Comparison of ENCODE assay signal across 18 mouse cellular contexts in the genomic region with DNA sequence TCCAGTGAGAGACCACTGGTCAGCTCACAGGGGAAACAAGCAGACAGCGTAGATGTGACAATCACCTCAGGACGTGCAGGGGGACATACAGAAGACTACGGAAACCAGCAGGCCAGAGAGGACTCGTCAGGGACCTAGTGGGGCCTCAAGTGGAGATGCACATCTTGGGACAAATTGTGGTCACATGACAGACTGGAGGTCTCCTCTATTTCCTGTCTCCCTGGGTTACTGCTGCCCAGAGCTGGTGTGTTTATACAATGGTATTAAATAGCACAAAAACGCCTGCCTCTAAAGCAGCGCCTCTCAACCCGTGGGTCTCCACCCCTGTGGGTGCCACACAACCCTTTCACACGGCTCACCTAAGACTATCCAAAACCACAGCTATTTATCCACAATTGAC. TPM values are rescaled to one million over a fixed set of nuclear protein-coding genes. Genes with fewer than 3 reads are reported as not detected.
DNase-seq lines count a peak whose midpoint lies in the region; ATAC-seq and TF ChIP-seq lines count a peak whose summit lies in the region.
"Had no signal": no experiment of that assay in that cellular context is flagged by ENCODE, and none has a peak within 500 bp of the region (broad histone marks: within the 10 kb centered on the region; RNA-seq: fewer than 3 reads in every experiment).

No protein-coding gene starts in this region.

- TF ChIP-seq EP300 in lung, postnatal 0 days (IDR thresholded peaks at IDR 0.05) = no peak

- 74% methylated on average over 8 of the region's 8 CpGs for WGBS in hindbrain, embryonic 10.5 days
- 78% methylated on average over 8 of the region's 8 CpGs for WGBS in hindbrain, embryonic 11.5 days
- 39% methylated on average over 8 of the region's 8 CpGs for WGBS in kidney, embryonic 16.5 days
- WGBS in lung, postnatal 0 days = 32% methylated on average over 8 of the region's 8 CpGs
- 41% methylated on average over 8 of the region's 8 CpGs for WGBS in lung, adult 2 months

- peaks cover 18% of the 10 kb centered on the region for H3K4me1 ChIP-seq in hindbrain, embryonic 10.5 days (replicated peaks)
- H3K4me1 ChIP-seq in hindbrain, embryonic 11.5 days (replicated peaks; ENCODE audit: control insufficient read depth, insufficient read depth, low read length) = no peaks in the 10 kb centered on the region
- peaks cover 37% of the 10 kb centered on the region for H3K4me1 ChIP-seq in kidney, embryonic 16.5 days (ENCODE audit: insufficient read depth, low read length)
- 0 out of 2 replicates have a peak, but pooled peaks cover 8% of the 10 kb centered on the region for H3K4me1 ChIP-seq in lung, postnatal 0 days (ENCODE audit: insufficient read depth, low read depth, low read length)
- peaks cover 22% of the 10 kb centered on the region for H3K4me1 ChIP-seq in lung, adult 2 months (ENCODE audit: control insufficient read depth, insufficient read depth, low read length)

- no peak for TF ChIP-seq CTCF in lung, postnatal 0 days (IDR thresholded peaks at IDR 0.05)
- TF ChIP-seq CTCF in lung, adult 2 months (IDR thresholded peaks at IDR 0.05; ENCODE audit: insufficient read depth, low read length) = no peak

- no peak for DNase-seq in hindbrain, embryonic 10.5 days (ENCODE audit: low spot score)
- DNase-seq in hindbrain, embryonic 11.5 days (ENCODE audit: low spot score) = no peak
- no peak for DNase-seq in kidney, adult 9 months
- peak; percentile 39 for DNase-seq in lung, postnatal 0 days (ENCODE audit: low spot score)
- no peak for DNase-seq in lung, adult 2 months
- DNase-seq in urinary bladder, postnatal 25 days (ENCODE audit: low spot score) = no peak
- DNase-seq: adrenal gland, postnatal 10 days; cerebellum, adult 11 months; cerebellum, adult 8-10 months; cerebellum, postnatal 14 days; embryo, embryonic 11 days; gastrocnemius, postnatal 36 days; heart, adult 11 months; heart, postnatal 4 days had no signal

- no peak overlapping the region for H3K4me2 ChIP-seq in hindbrain, embryonic 11.5 days (replicated peaks; ENCODE audit: low read depth, low read length)
- H3K4me2 ChIP-seq in kidney, embryonic 16.5 days (replicated peaks; ENCODE audit: low read depth, low read length) = no peak overlapping the region
- no peak overlapping the region for H3K4me2 ChIP-seq in lung, postnatal 0 days (replicated peaks; ENCODE audit: low read depth, low read length)
- H3K4me2 ChIP-seq: embryonic facial prominence, embryonic 12.5 days; forebrain, embryonic 15.5 days; heart, embryonic 13.5 days had no signal

- peaks cover 17% of the 10 kb centered on the region; the same call in 1 of the 2 replicates for H3K27me3 ChIP-seq in hindbrain, embryonic 10.5 days (ENCODE audit: insufficient read depth, poor library complexity, severe bottlenecking)
- no peaks in the 10 kb centered on the region for H3K27me3 ChIP-seq in hindbrain, embryonic 11.5 days (ENCODE audit: control insufficient read depth, insufficient read depth, low read length)
- no peaks in the 10 kb centered on the region for H3K27me3 ChIP-seq in kidney, embryonic 16.5 days (ENCODE audit: insufficient read depth, low read length)
- H3K27me3 ChIP-seq in lung, postnatal 0 days (replicated peaks; ENCODE audit: insufficient read depth, low read length) = no peaks in the 10 kb centered on the region
- H3K27me3 ChIP-seq: embryonic facial prominence, embryonic 12.5 days; forebrain, embryonic 15.5 days; heart, embryonic 13.5 days had no signal

- no peak overlapping the region for H3K4me3 ChIP-seq in hindbrain, embryonic 10.5 days
- no peak overlapping the region for H3K4me3 ChIP-seq in hindbrain, embryonic 11.5 days (ENCODE audit: low read depth, low read length)
- H3K4me3 ChIP-seq in kidney, embryonic 16.5 days (ENCODE audit: low read length) = no peak overlapping the region
- H3K4me3 ChIP-seq in lung, postnatal 0 days (ENCODE audit: low read depth, low read length) = no peak overlapping the region
- no peak overlapping the region for H3K4me3 ChIP-seq in lung, adult 2 months (replicated peaks; ENCODE audit: extremely low read depth, low read depth, low read length)
- H3K4me3 ChIP-seq: embryonic facial prominence, embryonic 12.5 days; forebrain, embryonic 15.5 days; heart, embryonic 13.5 days had no signal

- ATAC-seq in hindbrain, embryonic 11.5 days (ENCODE audit: low FRiP score) = no peak
- ATAC-seq in kidney, embryonic 16.5 days (ENCODE audit: low FRiP score, low TSS enrichment) = peak; percentile 25; the same call in 1 of the 2 replicates
- ATAC-seq in lung, postnatal 0 days = peak; percentile 57
- ATAC-seq: forebrain, embryonic 15.5 days had no signal

- TF ChIP-seq POLR2A in lung, adult 2 months (IDR thresholded peaks at IDR 0.05; ENCODE audit: borderline replicate concordance, extremely low read depth, low read depth, low read length) = no peak

- H3K9ac ChIP-seq in hindbrain, embryonic 11.5 days (ENCODE audit: low read depth, low read length) = no peak overlapping the region
- no peak overlapping the region for H3K9ac ChIP-seq in kidney, embryonic 16.5 days (replicated peaks; ENCODE audit: low read length)
- no peak overlapping the region for H3K9ac ChIP-seq in lung, postnatal 0 days (replicated peaks; ENCODE audit: low read depth)
- H3K9ac ChIP-seq: embryonic facial prominence, embryonic 12.5 days; forebrain, embryonic 15.5 days; heart, embryonic 13.5 days had no signal

- peaks cover 15% of the 10 kb centered on the region for H3K36me3 ChIP-seq in hindbrain, embryonic 10.5 days
- no peaks in the 10 kb centered on the region for H3K36me3 ChIP-seq in hindbrain, embryonic 11.5 days (ENCODE audit: control insufficient read depth, insufficient read depth, low read length)
- no peaks in the 10 kb centered on the region for H3K36me3 ChIP-seq in kidney, embryonic 16.5 days (ENCODE audit: insufficient read depth, low read length)
- H3K36me3 ChIP-seq in lung, postnatal 0 days (ENCODE audit: insufficient read depth, low read length) = no peaks in the 10 kb centered on the region
- H3K36me3 ChIP-seq: embryonic facial prominence, embryonic 12.5 days; forebrain, embryonic 15.5 days had no signal

- H3K27ac ChIP-seq in hindbrain, embryonic 10.5 days = 0 out of 2 replicates have a peak overlapping the region, but pooled peaks have one; percentile 41
- no peak overlapping the region for H3K27ac ChIP-seq in hindbrain, embryonic 11.5 days (ENCODE audit: low read depth, low read length)
- no peak overlapping the region for H3K27ac ChIP-seq in kidney, embryonic 16.5 days (ENCODE audit: low read length)
- H3K27ac ChIP-seq in lung, postnatal 0 days (ENCODE audit: low read length) = no peak overlapping the region
- H3K27ac ChIP-seq: embryonic facial prominence, embryonic 12.5 days; forebrain, embryonic 15.5 days; heart, embryonic 13.5 days had no signal

- no peaks in the 10 kb centered on the region for H3K9me3 ChIP-seq in hindbrain, embryonic 10.5 days
- H3K9me3 ChIP-seq in hindbrain, embryonic 11.5 days (ENCODE audit: control insufficient read depth, low read length) = no peaks in the 10 kb centered on the region
- no peaks in the 10 kb centered on the region for H3K9me3 ChIP-seq in kidney, embryonic 16.5 days (ENCODE audit: low read length)
- H3K9me3 ChIP-seq in lung, postnatal 0 days (ENCODE audit: low read length) = no peaks in the 10 kb centered on the region
- H3K9me3 ChIP-seq: embryonic facial prominence, embryonic 12.5 days; forebrain, embryonic 15.5 days; heart, embryonic 13.5 days had no signal

RNA-seq across cellular contexts. Expression of a gene that starts 5.4 kb away (rescaled TPM):
- polyA plus RNA-seq in hindbrain, embryonic 10.5 days (2016; fragmentation: Nextera tagmentation; extraction: Ambion mirVana) = 37.6 and 45.9 TPM in 2 replicates
- 54.7 and 55.9 TPM in 2 replicates for polyA plus RNA-seq in hindbrain, embryonic 11.5 days (2014; fragmentation: Nextera tagmentation; extraction: Ambion mirVana)
- 42.1 and 47.7 TPM in 2 replicates for polyA plus RNA-seq in kidney, embryonic 16.5 days (2015; fragmentation: Nextera tagmentation; extraction: Ambion mirVana)
- 160 and 169 TPM in 2 replicates for polyA plus RNA-seq in lung, postnatal 0 days (2015; fragmentation: Nextera tagmentation; extraction: Ambion mirVana)
- polyA plus RNA-seq in lung, adult 2 months (2012; rRNA removed) = 87.2 and 111 TPM in 2 replicates

RNA-seq across cellular contexts. Expression of a gene that starts 26.7 kb away (rescaled TPM):
- polyA plus RNA-seq in hindbrain, embryonic 10.5 days (2016; fragmentation: Nextera tagmentation; extraction: Ambion mirVana) = 3.2 and 4.5 TPM in 2 replicates
- polyA plus RNA-seq in hindbrain, embryonic 11.5 days (2014; fragmentation: Nextera tagmentation; extraction: Ambion mirVana) = 5.6 and 6.1 TPM in 2 replicates
- polyA plus RNA-seq in kidney, embryonic 16.5 days (2015; fragmentation: Nextera tagmentation; extraction: Ambion mirVana) = 3.8 and 4.9 TPM in 2 replicates
- 6.1 and 6.2 TPM in 2 replicates for polyA plus RNA-seq in lung, postnatal 0 days (2015; fragmentation: Nextera tagmentation; extraction: Ambion mirVana)
- polyA plus RNA-seq in lung, adult 2 months (2012; rRNA removed) = 1.3 and 1.7 TPM in 2 replicates

RNA-seq across cellular contexts. Expression of a gene that starts 45.3 kb away (rescaled TPM):
- polyA plus RNA-seq in hindbrain, embryonic 10.5 days (2016; fragmentation: Nextera tagmentation; extraction: Ambion mirVana) = 25.1 and 36.7 TPM in 2 replicates
- polyA plus RNA-seq in hindbrain, embryonic 11.5 days (2014; fragmentation: Nextera tagmentation; extraction: Ambion mirVana) = 35.1 and 36.8 TPM in 2 replicates
- polyA plus RNA-seq in kidney, embryonic 16.5 days (2015; fragmentation: Nextera tagmentation; extraction: Ambion mirVana) = 52.1 and 52.7 TPM in 2 replicates
- 64.4 and 78.1 TPM in 2 replicates for polyA plus RNA-seq in lung, postnatal 0 days (2015; fragmentation: Nextera tagmentation; extraction: Ambion mirVana)
- 32.4 and 37.9 TPM in 2 replicates for polyA plus RNA-seq in lung, adult 2 months (2012; rRNA removed)

RNA-seq across cellular contexts. Expression of a gene that starts 54.6 kb away (rescaled TPM):
- polyA plus RNA-seq in hindbrain, embryonic 10.5 days (2016; fragmentation: Nextera tagmentation; extraction: Ambion mirVana) = 112 and 158 TPM in 2 replicates
- 82.5 and 94.2 TPM in 2 replicates for polyA plus RNA-seq in hindbrain, embryonic 11.5 days (2014; fragmentation: Nextera tagmentation; extraction: Ambion mirVana)
- polyA plus RNA-seq in kidney, embryonic 16.5 days (2015; fragmentation: Nextera tagmentation; extraction: Ambion mirVana) = 120 and 129 TPM in 2 replicates
- polyA plus RNA-seq in lung, postnatal 0 days (2015; fragmentation: Nextera tagmentation; extraction: Ambion mirVana) = 27.3 and 30.9 TPM in 2 replicates
- polyA plus RNA-seq in lung, adult 2 months (2012; rRNA removed) = 19.1 and 29.5 TPM in 2 replicates

RNA-seq across cellular contexts. Expression of a gene that starts 55.1 kb away (rescaled TPM):
- 102 and 114 TPM in 2 replicates for polyA plus RNA-seq in hindbrain, embryonic 10.5 days (2016; fragmentation: Nextera tagmentation; extraction: Ambion mirVana)
- 141 and 180 TPM in 2 replicates for polyA plus RNA-seq in hindbrain, embryonic 11.5 days (2014; fragmentation: Nextera tagmentation; extraction: Ambion mirVana)
- polyA plus RNA-seq in kidney, embryonic 16.5 days (2015; fragmentation: Nextera tagmentation; extraction: Ambion mirVana) = 100.0 and 111 TPM in 2 replicates
- 132 and 143 TPM in 2 replicates for polyA plus RNA-seq in lung, postnatal 0 days (2015; fragmentation: Nextera tagmentation; extraction: Ambion mirVana)
- polyA plus RNA-seq in lung, adult 2 months (2012; rRNA removed) = 144 and 200 TPM in 2 replicates
